Mouse (Mus musculus) urinary bladder, postnatal 14 days (tissue): ENCODE data around the gene Odf3.
A peak's percentile ranks its signal among the peaks of the same experiment; 100 is the strongest.

ENCODE experiments used
- DNase-seq: peaks from one replicate; pipeline ENCODE4 v3.0.0; 2021; ENCODE audit warnings: low spot score

Odf3 gene

DNA sequence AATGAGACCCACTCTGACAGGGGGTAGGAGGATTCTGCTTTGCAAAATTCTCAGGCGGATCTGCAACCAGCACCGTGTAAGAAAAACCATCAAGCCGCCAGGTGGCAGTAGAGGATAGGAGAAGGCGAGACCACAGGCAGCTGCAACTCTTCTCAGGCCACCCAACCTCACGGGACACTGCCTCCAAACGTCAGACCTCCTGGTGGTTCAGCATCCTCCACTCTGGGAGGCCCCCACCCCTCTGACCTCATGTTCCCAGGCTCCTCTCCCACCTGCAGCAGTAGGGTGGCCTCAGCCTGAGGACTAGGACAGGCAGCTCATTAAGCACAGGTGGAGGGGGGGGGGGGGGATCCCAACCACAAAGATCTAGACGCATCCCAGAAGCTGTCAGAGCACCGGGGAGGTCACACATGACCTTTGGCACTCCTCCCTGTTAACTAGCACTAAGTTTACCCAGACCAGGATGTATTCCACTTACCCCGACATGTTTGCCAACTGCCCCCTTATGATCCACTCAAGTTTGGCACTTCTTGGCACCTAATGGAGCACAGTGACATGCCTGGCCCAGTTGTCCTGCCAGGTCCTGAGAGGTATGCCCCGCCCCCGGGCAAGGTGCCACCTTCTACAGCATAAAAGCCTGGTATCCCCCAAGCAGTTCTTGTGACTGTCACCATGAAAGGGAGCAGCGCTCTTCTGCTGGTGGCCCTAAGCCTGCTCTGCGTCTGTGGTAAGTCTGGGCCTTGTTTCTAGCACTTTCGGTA lies 2.5 kb upstream of the Odf3 start, which contains the start of gene Scgb1c1:
Gene Scgb1c1, plus strand, starts transcription at position 643 of the 761 bp plus-strand sequence.
- DNase-seq = peak; percentile 94

DNA sequence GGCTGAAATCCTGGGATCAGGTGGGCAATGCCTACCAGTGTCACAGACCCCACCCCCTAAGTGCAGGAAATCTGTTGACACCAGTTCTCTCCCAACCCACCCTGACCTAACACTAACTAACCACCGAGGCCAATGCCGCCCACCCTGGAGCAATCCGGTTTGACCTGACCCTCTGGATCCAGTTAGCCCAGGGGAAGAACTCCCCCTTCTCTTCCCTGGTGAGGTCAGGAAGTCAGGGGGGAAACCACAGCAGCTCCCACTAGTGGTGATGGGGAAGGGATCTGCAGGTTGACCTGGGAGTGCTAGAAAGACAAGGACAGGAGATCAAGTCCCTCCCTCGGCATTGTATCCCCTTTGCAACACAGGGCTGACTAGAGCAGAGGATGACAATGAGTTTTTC lies 1.9 kb upstream of the Odf3 start:
- DNase-seq = no peak

DNA sequence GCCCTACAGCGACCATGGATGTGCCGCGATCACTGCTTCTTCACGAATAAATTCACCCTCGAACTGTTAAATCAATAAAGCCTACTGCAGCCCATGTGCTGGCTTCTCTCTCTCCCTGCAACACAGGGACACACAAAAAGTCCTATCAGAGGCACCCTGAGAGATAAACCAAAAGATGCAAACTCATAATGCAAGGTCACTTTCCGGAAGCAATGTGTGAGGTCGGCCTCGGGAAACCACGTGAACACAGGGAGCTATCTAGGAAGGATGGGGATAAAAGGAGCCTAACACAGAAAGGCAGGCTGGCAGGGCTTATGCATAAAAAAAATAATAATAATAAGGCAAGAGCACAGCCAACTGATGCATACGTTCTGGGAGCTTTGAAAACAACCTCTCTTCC lies 929 bp upstream of the Odf3 start:
- no peak for DNase-seq

DNA sequence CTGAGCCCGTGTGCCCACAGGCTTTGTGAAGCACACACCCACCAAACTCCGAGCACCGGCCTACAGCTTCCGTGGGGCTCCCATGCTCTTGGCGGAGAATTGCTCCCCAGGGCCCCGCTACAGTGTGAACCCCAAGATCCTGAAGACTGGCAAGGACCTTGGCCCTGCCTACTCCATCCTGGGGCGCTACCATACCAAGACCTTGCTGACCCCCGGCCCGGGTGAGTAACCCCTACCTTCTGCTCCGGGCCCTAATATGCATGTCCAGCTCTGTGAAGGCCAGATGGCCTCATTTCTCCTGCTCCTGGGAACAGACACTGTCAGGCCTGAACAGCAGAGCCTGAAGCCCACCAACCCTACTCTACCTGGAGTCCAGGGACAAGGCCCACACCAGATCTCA lies 986 bp downstream of the Odf3 start:
- DNase-seq = no peak

DNA sequence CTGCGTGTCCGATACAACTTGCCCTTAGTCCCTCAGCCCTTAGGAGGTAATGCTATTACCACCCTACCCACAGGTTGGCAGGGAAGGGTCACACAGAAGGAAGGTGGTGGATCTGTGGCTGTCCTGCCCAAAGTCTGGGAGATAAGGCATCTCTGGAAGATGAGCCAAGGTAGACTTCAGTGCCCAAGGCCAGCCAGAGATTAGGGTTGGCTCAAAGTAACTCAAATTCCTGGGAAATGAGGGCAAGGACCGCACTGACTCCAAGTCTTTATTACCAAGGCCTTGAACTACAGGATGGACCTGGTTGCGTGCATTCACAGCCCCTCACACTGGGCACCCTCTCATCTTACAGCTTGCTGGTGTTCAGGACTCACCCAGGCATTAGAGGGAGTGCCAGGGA lies 4.3 kb downstream of the Odf3 start:
- DNase-seq = no peak

DNA sequence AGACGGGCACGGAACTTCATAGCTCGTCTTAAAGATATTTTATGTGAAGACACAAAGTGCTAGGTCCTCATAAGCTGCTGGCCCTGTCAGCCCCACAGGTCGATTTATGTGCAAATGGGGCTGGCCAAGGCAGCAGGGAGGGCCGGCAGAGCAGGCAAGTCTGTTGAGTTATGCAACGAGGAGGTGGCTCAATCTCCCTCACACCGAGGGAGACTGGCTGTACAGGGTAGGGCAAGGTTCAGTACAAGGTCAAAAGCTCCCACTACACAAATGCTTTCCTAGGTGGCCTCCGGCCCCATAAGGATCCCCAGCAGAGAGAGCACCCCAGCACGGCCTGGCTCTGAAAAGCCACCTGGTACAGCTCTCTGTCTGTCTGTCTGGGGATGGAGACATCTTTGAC lies 5.8 kb downstream of the Odf3 start:
- no peak for DNase-seq

DNA sequence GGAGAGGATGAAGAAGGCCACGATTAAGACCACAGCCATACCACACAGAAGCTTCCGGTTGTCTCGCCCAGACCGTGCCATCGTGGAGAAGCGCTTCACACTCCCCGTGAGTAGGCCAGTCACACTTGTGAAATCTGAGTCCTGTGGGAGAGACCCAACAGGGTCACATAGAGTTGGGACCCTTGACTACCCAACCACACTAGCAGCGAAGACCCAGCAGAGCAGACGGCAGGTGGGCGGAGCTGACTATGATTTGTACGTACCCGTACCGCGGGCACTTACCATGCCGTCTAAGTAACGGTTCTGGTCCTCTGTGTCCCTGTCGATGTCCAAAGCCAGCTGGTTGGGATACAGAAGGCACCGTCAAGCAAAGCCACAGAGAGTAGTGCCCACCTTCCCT lies 6.9 kb downstream of the Odf3 start:
- no peak for DNase-seq

DNA sequence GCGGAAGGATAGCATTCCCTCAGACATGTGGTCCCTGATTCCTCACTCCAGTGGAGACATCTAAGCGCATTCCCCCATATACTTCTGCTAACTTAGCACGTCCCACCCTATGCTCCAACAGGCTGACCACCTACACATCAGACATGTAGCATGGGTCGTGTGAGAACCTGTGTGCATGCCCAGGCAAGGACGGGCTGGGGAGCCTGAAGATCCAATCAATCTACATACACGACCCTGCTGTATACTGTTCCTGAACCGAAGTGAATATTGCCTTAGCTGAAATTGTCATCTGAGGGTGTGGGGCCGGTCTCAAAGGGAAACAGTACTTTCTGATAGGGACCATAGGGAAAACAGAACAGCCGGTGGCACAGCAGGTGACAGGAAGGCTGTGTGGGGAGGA lies 7.6 kb downstream of the Odf3 start:
- no peak for DNase-seq

DNA sequence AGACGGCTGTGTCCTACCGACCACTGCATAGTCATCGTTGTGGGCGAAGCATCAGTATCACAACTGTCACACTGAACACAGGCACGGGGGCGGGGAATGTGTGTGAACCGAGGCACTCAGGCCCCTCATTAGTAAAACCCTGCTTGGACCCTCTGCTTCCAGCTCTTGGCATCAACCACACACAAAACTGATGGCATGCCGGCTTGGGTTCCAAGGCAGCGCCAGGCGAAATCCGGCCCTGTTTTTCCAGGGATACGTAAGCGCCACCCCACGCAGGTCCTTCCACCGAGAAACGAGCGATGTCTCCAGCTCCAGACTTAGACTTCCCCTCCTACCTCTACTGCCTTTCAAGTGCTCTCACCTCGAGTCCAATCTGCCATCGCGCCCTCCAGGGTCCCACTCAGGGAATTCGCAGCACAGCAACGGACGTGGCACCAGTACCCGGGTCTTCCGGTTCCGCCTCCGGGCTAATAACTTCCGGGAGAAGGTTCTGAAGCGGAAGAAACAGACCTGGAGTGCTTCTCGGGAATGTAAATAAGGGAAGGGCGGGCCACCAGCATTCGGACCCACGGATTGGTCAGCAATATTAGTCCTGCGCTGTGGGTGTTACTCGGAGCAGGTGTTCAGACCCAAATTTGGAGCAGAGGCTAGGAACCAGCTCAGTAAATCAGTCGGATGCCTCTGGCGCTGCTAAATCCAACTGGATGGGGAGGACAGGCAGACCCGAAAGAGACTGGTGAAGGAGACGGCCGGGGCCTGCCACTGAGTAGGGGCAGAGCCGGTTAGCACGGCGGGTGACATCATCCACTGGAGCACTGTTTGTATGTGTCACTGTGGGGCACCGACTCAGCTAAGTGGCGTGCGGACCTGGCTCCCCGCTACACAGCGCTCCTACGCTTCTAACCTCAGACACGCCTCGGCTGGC lies 8.5 kb downstream of the Odf3 start, which contains the start of gene Gm45785:
Gene Gm45785, minus strand, starts transcription at position 472 of the 925 bp plus-strand sequence.
- peak; percentile 87 for DNase-seq

DNA sequence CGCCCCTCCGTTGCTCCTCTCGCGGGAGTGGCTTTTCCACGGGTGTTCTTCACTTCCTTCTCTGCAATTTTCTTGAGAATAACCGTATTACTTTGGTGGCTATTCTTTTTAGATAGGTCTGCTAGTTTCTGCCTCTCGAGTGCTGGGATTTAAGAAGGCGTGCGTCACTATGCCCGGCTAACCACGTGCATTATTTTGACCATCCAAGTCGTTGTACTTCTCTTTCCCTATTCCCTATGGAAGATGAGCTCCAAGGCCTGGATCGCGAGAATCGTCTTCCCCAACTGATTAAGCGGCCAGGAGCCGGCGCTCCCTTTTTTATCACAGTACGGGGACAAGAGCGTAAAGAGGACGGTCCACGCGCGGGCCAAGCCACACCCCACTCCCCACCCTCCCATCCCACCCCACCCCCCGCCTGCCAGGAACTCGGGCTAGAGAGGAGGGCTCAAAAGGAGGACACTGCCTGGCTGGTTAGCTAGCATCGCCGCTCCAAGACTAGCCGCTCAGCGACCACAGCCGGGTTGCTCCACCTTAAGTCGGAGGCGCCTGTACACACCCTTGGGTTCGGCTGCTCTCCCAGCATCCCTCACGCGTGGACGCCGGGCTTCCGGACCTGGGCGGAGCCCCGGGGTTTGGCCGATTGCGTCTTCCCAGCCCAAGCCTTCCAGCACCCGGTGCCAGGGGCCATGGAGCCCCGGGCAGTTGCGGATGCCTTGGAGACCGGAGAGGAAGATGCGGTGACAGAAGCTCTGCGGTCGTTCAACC lies 9.4 kb downstream of the Odf3 start, which contains the start of gene Ric8a:
Gene Ric8a, plus strand, starts transcription at position 173 of the 765 bp plus-strand sequence.
- DNase-seq = peak; percentile 93

DNA sequence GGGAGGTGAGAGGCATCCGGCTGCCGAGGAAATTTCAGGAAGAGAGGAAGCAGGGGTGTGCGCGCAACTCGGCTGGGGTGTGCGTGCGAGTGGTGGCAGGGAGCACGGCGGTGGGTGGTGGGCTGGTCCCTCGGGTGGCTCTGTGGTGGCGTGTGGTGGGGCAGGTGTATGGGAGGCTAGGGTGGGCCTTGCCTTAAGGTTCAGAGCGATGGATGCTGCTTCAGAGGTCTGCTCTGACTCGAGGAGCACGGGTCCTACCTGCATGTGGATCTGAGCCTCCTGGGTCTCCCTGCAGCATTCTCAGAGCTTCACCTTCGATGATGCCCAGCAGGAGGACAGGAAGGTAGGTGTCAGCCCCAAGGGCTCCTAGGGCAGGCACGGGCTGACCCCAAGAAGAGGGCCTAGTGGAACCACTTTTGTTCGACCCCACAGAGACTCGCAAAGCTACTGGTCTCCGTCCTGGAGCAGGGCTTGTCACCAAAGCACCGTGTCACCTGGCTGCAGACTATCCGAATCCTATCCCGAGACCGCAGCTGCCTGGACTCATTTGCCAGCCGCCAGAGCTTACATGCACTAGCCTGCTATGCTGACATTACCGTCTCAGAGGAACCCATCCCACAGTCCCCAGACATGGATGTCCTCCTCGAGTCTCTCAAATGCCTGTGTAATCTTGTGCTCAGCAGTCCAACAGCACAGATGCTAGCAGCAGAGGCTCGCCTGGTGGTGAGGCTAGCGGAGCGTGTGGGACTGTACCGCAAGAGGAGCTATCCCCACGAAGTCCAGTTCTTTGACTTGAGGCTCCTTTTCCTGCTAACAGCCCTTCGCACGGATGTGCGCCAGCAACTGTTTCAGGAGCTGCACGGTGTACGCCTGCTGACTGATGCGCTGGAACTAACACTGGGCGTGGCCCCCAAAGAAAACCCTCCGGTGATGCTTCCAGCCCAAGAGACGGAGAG lies 10.2 kb downstream of the Odf3 start, which contains the start of gene Bet1l:
Gene Bet1l, minus strand, starts transcription at position 28 of the 956 bp plus-strand sequence.
- DNase-seq = no peak

DNA sequence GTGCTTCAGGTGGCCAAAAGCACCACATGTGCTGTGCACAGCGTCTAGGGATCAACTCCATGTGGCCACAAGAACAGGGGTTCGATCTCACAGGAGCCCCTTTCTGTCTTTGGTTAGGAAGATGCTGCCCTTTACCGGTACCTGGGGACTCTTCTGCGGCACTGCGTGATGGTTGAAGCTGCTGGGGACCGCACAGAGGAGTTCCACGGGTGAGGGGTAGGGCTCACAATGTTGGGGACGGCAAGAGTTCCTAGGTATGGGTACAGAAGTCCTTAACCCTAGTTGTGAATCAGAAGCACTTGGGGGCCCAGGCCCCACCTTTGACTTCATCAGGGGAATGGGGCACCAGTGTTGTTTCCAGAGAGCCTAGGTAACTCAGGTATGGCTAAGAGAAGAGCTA lies 11.1 kb downstream of the Odf3 start:
- no peak for DNase-seq

DNA sequence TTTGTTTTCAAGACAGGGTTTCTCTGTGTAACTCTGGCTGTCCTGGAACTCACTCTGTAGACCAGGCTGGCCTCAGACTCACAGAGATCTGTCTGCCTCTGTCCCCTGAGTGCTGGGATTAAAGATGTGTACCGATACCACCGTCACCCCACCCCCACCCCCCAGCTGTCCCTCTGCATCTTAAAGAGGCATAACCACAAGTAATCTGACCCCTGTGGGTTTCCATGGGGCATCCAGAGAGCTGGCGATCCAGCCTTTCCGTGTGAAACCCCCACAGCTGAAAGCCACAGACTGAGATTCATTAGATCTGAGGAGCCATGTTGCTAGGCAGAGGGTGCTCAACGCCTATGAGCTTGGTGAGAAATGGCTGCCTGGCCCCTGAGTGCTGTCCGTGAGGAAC lies 12.4 kb downstream of the Odf3 start:
- no peak for DNase-seq

DNA sequence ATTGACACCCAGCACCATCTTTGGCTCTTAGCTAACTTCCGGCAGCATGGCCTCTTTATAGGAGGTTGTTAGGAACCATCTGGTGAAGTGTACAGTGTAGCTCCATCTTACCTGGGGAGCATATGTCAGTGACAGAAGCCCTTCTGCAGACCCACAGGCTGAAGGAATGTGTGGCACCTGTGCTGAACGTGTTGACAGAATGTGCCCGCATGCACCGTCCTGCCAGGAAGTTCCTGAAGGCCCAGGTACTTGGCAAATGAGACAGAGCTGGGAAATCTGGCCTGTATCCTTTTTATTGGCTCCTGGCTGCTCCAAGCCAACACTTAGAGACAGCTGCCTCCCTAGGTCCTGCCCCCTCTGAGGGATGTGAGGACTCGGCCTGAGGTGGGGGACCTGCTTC lies 13.1 kb downstream of the Odf3 start:
- no peak for DNase-seq

DNA sequence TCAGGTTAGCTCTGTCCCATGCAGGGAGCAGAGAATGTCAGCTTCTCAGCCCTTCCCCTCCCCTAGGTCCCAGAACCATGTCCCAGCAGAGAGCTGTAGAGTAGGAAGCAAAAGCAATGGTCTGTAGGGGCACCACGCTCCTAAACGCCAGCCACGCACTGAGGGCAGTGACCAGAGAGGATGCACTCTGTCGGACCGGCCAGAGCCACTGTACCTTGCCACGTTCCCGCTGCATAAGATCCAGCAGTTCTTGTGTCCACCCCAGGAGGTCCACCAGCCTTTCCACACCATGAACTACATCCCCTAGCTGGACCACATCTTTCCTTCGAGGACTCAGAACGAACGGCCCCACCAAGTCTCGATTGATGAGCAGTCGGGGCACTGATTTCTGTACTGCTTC lies 17.2 kb downstream of the Odf3 start:
- DNase-seq = no peak

DNA sequence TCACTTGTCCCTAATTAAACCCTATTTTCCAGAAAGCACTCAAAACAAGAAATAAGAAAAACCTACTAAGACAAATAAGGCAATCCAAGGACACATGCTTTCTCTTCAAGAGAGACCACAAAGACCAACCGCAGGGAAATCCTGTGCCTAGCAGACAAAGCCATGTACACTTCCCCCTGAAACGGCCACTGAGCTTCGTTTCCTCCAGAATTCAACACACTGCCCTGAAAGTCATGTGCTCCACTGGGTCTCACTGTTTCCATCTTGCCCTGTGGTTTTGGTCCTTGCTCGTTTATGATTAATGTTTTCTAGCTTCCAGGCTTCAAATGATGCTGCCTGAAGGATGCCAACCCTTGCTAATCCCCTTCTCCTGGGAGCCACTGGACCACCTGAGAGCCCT lies 26.6 kb downstream of the Odf3 start:
- no peak for DNase-seq

DNA sequence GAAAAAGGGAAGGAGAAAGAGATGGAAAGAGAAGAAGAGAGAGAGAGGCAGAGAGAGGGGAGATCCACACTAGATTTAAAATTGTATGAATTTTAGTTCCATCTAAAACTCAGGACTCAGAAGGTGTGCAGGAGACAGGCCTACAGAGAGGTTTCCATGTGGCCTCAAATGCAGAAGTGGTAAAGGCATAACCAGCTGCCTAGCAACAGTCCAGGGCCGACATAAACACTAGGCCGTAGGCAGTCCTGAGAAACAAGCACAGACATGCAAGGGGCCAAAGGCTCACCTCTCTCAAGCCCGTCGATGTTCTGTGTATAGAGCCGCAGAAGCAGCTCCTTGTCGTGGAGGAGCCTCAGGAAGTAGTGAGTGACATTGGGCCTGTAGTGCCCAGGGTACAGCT lies 29.8 kb downstream of the Odf3 start:
- DNase-seq = no peak

DNA sequence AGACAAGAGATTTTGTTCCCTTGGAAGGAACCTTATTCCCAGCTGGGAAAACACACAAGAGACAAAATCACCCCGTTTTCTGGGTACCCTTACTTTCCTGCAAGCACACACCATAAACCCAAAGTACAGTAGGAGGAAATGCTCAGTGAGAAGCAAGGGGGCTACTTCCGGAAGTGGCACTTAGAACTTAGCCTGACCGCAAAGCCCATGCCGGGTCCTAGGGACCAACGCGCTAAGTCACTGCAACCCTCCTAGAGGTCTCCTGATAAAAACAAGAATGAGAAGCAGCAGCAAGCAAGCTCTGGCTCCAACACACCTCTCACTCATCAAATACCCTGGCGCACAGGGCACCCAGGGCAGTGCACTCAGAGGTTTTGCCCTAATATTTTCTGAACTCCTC lies 31.8 kb downstream of the Odf3 start:
- no peak for DNase-seq

DNA sequence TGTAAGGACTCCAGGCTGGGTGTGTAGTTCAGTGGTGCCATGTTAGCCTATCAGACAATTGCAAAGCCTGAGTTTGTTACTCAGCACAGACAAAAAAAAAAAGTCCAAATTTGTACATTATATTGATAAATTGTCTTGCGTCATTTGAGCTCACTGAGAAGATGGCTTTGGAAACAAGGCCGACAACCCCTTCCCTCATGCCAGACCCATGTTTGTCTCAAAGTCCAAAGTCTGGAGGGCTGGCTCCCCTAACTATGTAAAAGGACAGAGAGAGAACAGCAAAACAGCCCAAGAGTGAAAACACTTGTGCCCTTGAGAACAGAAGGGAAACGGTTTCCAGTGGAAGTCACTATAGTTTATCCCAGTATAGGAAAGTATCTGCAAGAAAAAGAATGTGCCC lies 32.8 kb downstream of the Odf3 start:
- no peak for DNase-seq

DNA sequence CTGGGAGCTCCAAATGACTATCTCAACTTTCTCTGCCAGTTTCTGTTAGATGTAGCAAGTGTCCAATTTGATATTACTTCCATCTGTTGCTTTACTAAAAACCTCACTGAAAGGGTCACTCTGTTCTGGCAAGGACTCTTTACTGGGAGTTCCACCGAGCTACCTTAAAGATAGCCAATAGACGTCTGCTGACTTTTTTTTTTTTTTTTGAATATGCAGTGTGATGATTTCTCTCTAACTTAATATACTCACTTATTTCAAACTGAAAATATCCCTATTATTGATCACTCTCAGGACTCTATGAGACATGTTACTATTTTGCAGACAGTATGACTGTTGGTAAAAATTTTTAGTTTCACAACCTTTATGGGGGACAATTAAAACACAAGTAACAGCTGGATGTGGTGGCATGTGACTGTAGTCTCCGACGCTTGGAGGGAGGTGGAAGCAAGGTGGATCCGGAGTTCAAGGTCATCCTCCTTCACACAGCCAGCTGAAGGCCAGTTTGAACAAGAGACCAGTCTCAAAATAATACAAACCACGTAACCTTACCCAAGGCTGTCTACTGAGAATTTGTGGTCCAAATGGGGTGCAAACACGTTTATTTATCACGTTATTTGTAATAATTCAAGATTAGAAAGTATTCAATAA lies 33.4 kb downstream of the Odf3 start:
- DNase-seq = no peak
